Mouse (Mus musculus) gonadal fat pad, adult 2 months (tissue): ENCODE measurements around the gene Rab42. TPM values are rescaled to one million over a fixed set of nuclear protein-coding genes. Genes with fewer than 3 reads are reported as not detected.
"Not testable (repeated sequence)": the region's sequence is repeated elsewhere in the genome, so short reads cannot be mapped to it uniquely, and the experiment has no call there.

Experiments used
- DNase-seq: peaks from one replicate; pipeline ENCODE4 v3.0.0-alpha.2; 2012; ENCODE audit warnings: low read depth
- polyA plus RNA-seq: library from polyadenylated mRNA; depleted of rRNA; stranded (reverse); fragments of >200 nt; gene quantifications from 2 replicates; pipeline ENCODE4 v1.2.3, GENCODE M21; 2012

Gene Rab42
- polyA plus RNA-seq, 1 experiment, result 16.4 TPM

DNA sequence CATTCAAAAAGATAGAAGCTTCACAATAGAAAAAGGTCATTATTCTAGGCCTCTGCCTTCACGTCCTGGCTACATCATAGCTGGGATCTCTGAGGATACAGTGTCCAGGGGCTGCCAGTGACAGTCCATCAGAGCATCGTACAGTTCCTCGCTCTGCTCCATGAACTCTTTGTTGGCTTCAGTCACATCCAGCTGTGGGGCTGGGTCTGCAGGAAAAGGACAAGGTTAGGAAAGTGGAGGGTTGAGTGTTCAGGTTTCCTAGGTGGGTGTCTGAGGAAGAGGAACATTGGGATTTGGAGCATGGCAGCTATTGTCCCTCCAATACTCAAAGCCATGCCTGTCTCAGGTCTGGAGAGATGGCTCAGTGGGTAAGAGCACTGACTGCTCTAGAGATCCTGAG, 8.6 kb upstream of the Rab42 start:
- DNase-seq, result no peak

DNA sequence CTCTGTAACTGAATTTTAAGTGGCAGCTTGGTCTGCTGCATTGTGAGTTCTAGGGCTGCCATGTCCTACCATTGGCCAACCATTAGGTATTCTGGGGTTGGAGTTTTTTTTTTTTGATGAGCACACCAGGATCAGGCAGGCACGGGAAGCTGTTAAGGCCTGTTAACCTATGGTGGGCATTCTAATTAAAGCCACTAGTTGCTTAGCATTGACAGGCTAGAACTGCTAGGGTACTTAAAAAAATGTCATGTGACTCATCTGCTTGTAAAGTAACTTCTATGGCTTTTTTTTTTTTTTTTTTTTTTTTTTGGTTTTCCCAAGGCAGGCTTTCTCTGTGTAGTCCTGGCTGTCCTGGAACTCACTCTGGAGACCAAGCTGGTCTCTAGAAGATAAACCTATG, 8.0 kb upstream of the Rab42 start:
- DNase-seq, result no peak

DNA sequence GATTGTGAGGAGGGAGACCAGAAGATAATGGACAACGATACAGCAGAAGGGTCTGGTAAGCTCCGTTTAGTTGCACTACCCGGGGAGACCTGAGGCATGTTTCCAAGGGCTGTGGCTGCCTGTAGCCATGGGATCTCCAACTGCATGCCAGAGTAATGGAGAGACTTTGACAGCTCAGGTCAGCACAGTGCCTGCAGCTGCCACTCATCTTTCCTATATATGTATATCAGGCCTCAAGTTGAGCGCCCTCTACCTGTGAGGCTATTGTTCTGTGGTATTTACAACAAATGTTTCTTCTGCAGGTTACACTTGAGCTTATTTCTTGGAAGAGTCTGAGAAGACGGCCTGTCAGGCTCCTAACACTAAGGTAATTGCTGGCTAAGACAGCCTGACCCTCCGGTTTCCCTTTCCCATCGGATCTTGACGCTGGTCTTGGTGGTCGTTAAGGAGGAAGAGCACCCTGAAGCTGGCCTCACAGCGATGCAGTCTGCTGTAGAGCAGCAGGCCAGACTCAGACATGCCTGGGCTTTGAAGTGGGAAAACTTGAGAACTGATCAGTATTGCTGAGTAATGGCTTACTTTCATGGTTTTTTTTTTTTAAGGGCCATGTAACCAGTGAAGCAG, 6.8 kb upstream of the Rab42 start:
- no peak for DNase-seq

DNA sequence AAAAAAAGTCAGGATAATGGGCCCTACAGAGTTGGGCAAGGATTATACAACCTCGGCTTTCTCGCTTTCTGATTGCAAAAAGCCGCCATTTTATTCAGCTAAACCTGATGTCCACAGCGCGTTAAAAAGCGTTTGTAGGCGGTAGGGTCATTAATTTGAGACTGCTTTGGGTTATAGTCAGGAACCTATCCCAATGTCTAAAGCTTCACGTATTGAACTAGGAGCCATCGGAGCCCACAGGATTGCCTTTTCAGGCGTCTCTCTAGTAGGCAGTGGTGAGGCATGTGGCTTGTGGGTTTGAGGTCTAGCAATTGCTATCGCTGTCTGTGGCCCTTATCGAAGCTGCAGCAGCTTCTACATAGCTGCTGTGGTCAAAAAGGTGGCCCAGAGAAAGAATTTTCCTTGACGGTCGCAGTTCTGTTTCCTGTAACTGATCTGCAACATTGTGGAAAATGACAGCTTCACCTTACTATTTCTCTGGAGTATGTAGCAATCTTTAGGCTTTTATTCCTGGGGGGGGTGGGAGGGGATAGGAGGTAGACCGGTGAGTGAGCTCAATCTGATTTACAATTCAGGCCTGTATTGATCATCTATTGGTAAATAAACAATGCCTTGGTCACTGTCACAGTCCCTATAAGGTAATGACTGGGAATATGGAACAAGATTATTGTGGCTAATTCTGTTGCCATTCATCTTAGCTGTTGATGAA, 6.1 kb upstream of the Rab42 start:
- DNase-seq, result no peak

DNA sequence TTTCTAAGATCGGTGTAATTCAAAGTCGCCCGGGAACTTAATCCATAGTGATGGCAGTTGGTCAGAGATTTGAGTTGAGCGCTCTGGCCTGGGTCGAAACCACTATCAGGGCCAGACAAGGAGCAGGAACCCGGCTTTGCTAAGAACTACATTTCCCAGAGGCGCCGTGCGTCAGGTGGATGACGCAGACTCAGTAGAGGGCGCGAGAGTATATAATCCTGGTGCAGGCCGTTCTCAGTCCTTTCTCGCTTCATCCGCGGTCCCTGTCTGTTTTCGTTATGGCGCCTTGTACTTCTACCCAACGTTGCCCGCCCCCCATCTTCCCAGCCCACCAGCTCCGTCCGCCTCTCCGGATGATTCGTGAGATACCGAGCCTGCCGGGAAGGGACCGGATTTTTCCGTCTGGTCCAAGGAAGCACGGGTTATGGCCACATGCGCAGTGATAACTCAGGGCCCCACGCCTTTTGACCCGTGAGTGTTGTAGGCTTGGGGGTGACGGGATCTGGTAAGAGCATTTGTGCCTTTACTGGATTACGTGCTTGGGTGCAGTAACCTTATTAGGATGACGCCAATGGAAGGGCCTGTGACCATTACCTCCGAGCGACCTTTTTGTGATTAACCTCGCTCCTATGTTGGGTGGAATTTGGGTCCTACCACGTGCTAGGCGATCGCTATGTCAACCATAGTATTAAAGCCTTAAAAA, 5.4 kb upstream of the Rab42 start:
- no peak for DNase-seq

- no peak for DNase-seq
Measured at GRCm38 (mm10) chr4:132306004-132306403, 2.8 kb upstream of the Rab42 start.

DNA sequence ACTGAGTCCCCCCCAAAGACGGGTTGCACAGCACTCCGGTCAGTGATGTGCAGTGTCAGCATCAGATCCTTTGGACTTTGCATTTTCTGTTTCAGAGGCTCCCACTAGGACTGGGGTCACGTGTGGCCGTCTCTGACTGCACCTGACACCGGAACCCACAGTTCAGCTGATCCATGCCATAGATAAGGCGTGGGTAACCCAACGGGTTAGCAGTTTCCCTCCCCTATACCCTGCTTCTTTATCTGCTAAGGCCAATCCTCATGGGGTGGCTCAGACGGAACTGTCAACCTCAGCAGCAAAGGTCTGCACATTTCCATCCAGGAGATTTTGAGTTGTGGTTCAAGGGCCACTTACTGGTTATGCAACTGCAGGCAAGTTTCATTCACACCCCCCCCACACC, 2.1 kb upstream of the Rab42 start:
- DNase-seq, result no peak

- DNase-seq, result not testable (repeated sequence)
Measured at GRCm38 (mm10) chr4:132303484-132303883, 299 bp upstream of the Rab42 start.

DNA sequence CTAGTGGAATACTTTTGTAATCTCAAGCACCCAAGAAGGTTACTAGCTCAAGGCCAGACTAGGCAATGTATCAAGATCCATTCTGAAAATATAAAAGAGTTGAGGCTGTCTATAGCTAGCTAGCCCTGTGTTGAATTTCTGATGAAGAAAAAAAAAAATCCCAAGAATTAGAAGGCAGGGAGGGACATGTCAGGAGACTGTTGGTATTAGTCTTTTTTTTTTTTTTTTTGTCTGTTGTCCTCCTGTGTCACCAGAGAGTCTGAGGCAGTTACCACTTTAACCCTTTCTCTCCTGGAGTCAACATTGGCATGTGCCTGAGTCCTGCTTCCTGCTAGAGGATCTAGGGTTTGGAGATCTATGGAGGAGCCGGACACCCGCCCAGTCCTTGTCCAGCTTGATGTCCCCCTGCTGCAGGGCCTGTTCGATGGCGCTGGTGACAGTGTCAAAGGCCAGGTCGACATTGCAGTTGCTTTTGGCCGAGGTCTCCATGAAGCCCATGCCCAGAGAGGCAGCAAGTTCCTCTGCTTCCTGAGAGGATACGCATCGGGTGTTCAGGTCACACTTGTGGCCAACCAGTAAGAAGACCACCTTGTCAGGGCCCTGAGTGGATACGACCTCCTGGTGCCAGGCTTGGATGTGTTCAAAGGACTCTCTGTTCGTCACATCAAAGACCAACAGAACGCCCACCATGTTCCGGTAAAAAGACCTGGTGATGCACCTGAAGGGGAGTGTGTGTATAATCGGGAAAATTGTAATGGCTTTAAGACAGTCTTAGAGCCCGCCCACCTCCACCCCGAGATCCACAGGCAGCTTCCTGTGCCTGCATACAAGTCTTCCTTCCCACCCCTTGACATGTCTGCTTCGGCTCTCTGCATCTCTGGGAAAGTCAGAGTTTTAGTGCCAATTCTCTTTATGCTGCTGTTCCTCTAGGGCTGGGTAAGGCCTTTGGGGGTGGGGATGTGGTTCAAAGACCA, 933 bp downstream of the Rab42 start:
- no peak for DNase-seq

GRCm38 (mm10) chr4:132301486-132301885, 1.7 kb downstream of the Rab42 start:
- peak; percentile 34 for DNase-seq

DNA sequence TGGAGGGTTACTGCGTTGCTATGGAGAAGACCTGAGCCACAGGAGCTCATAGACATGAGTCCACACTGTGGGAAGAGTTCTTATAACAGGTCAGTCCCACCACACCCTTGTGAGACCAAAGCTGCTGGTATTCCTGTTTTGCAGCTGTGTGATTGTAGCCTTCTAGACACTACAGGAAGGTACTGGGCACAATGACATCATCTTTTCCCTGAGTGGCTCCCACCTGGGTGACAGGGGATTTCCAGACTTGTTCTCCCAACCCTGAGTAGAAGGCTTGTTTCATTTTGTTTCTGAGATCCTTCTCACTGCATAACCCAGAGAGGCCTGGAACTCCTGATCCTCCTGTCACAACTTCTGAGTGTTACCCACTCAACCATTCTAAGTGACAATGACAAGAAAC, 3.3 kb downstream of the Rab42 start:
- DNase-seq, result no peak

GRCm38 (mm10) chr4:132295696-132296390, 7.3 kb downstream of the Rab42 start:
- no peak for DNase-seq

DNA sequence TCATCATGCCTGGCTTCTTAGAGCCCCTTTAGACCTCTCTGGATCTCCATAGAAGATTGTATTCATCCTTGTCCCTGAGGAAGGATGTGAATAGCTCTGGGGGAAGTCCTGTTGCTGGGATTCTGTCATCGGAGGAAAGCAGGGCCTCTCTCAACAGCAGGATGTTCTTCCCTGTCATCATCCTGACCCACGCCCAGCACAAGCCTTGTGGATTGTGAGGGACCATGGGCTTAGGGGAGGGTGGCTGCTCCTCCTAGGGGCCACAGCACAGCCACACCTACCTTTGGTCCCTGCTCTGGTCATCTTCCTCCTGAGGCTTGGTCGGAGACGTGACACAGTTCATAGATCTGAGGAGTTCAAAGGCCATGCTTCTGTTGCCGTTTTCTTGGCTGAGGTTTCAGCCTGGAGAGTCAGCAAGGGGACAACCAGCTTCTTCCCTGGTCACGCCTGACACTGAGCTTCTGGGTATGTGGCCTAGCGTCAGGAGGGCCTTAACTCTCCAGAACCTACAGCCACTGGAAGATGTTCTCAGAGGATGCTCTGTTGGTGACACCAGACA, 9.4 kb downstream of the Rab42 start:
- DNase-seq, result no peak

DNA sequence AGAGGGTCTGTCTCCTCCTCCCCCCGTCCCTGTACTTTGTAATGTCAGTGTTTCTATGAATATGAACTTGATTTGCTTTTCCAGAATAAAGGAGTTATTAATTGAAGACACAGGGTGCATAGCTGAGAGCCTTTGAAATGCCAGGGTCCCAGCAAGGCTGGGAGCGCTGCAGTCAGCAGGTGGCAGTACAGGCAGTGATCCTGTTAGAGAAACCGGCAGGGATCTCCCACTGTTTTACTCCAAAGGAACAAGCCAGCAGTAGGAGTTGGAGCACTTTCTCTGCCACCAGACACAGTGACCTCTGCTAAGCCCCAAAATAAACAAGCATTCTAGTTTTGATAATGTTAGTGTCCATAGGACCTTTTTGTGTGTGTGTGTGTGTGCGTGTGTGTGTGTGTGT, 10.2 kb downstream of the Rab42 start:
- DNase-seq, result no peak

- no peak for DNase-seq
Measured at GRCm38 (mm10) chr4:132291624-132292335, 11.4 kb downstream of the Rab42 start.

DNA sequence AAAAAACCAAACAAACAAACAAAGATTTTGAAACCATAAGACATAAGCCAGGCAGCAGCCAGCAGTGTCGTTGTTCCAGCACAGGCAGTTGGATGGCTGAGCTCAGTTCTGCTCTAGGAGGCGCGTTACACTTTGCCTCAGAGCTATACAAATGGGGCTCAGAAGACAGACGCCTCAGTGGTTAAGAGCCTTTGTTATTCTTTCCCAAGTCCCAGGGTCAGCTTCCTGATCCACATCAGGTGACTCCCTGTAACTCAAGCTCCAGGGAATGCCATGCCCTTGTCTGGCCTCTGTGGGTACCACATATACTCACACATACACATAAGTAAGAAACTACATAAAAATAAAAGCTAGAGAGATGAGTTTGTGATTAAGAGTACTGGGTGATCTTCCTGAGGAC, 12.1 kb downstream of the Rab42 start:
- DNase-seq, result no peak

- DNase-seq, result not testable (repeated sequence)
Measured at GRCm38 (mm10) chr4:132288840-132289239, 14.3 kb downstream of the Rab42 start.

DNA sequence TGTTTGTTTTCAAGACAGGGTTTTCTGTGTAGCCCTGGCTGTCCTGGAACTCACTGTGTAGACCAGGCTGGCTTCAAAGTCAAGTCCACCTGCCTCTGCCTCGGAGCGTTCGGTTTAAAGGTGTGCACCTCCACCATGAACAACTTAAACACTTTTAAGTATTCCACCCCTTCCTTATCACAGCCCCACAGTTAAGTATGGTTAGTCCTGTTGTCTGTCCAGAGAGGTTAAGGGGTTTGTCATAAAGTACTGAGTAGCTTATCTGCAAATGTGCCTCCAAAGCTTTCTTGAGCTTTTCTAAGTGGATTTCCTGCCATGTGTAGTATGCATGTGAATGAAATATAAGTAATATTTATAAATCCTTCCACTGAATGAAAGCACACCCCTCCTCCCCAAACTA, 27.2 kb downstream of the Rab42 start:
- no peak for DNase-seq

DNA sequence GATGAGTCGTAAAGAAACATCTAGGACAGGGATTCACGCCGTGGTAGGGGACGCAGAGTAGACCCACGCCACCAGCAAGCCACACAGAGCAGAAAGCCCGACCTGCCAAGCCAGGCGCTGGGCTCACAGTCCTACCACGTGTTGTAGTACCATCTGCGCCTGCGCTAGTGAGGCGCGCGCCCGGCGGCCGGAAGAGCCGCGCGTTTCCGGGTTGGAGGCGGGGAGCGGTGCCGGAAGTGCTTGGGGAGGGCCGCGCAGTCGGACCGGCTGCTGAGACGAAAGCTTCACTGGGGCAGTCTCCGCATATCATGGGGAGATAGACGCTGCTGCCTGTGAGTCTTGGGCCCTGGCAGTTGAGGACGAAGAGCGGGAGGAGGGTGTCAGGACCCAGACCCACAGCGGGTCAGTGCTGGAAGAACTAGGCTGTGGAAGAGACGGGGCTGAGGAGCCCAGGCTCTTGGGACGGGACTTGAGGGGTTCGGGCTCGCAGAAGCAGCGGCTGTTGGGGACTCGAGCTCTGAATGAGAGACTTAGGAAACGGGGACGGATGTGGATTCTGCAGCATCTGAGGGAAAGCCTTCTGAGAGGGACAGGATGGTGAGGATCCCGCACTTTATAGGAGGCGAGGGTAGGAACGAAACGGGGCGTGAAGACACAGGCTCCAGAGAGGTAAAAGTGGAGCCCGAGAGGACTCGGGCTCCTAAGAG, 28.9 kb downstream of the Rab42 start, which contains the start of gene Taf12:
TSS of gene Taf12 (plus strand) at position 220 of the 707 bp plus-strand sequence.
- DNase-seq, result no peak

DNA sequence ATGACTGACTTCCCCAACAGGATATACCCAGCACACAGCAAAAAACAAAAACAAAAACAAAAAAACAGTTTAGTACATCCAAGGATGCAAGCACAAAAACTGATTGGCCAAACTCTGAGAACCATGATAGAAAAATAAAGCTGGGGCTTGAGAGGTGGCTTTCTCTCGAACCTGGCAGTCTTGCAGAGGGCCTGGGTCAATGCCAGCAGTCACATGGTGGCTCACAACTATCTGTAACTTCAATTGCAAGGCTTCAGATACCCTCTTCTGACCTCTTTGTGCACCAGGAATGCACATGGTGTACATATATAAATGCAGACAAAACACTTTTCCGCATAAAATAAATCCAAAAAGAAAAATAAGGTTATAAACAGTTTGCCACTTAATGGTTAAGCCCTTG, 30.0 kb downstream of the Rab42 start:
- DNase-seq, result no peak
